9 mouse cellular contexts compared by ENCODE assay signal in the genomic region with DNA sequence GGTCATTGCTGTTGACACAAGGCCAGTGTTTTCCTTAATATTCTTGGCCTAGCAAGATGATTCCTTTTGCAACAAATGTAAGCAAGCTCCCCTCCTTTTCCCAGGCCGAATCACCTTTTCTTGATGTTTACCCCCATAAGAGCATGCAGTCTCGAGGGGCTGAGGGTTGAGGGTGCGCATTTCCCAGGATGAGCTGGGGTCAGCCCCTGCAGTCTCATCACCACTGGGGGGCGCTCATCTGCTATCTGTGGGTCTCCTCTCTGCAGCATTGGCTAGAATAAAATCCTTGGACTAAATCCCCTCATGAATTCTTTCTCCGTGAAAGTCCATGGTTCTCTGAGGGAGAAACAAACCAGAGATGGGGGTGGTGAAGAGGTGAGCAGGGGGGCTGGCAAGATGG.
DNase-seq lines count a peak whose midpoint lies in the region; ATAC-seq and TF ChIP-seq lines count a peak whose summit lies in the region.
"Had no signal": no experiment of that assay in that cellular context is flagged by ENCODE, and none has a peak within 500 bp of the region (broad histone marks: within the 10 kb centered on the region; RNA-seq: fewer than 3 reads in every experiment).

No protein-coding gene starts in this region.

- no peak for TF ChIP-seq POLR2A in thymus, adult 2 months (IDR thresholded peaks at IDR 0.05; ENCODE audit: control insufficient read depth, extremely low read depth, insufficient read depth, low read length, poor library complexity)
- no peak for TF ChIP-seq POLR2A in cortical plate, adult 2 months (IDR thresholded peaks at IDR 0.05; ENCODE audit: extremely low read depth, insufficient read depth, low read length)

- peak; percentile 48 for TF ChIP-seq CTCF in intestine, postnatal 0 days (IDR thresholded peaks at IDR 0.05; ENCODE audit: low read depth)
- no peak for TF ChIP-seq CTCF in thymus, adult 2 months (IDR thresholded peaks at IDR 0.05; ENCODE audit: borderline replicate concordance, control insufficient read depth, extremely low read depth, insufficient read depth, low read length, poor library complexity)
- TF ChIP-seq CTCF in cortical plate, adult 2 months (IDR thresholded peaks at IDR 0.05; ENCODE audit: extremely low read depth, insufficient read depth, low read length) = peak; percentile 32; the same call in 1 of the 2 replicates

- no peak overlapping the region for H3K4me3 ChIP-seq in intestine, postnatal 0 days (ENCODE audit: low read depth, low read length)
- H3K4me3 ChIP-seq in intestine, embryonic 16.5 days (ENCODE audit: low read length) = no peak overlapping the region
- no peak overlapping the region for H3K4me3 ChIP-seq in thymus, adult 2 months (ENCODE audit: control insufficient read depth, insufficient read depth, low read length)
- no peak overlapping the region for H3K4me3 ChIP-seq in cortical plate, adult 2 months (ENCODE audit: insufficient read depth, low read length)
- H3K4me3 ChIP-seq in heart, embryonic 12.5 days = no peak overlapping the region
- H3K4me3 ChIP-seq: hindbrain, embryonic 15.5 days had no signal

- peak; percentile 41 for DNase-seq in thymus, adult 2 months
- DNase-seq in thymus, adult 18-20 months = no peak
- peak; percentile 75 for DNase-seq in thymus, postnatal 4 days
- DNase-seq in gastrocnemius, postnatal 25 days = no peak

- H3K9me3 ChIP-seq in intestine, postnatal 0 days (ENCODE audit: control insufficient read depth) = no peaks in the 10 kb centered on the region
- H3K9me3 ChIP-seq in intestine, embryonic 16.5 days (ENCODE audit: control insufficient read depth, low read length) = no peaks in the 10 kb centered on the region
- H3K9me3 ChIP-seq in heart, embryonic 12.5 days (replicated peaks) = no peaks in the 10 kb centered on the region
- H3K9me3 ChIP-seq: hindbrain, embryonic 15.5 days had no signal

- H3K4me1 ChIP-seq in intestine, postnatal 0 days (replicated peaks; ENCODE audit: control insufficient read depth, insufficient read depth, low read length) = no peaks in the 10 kb centered on the region
- H3K4me1 ChIP-seq in intestine, embryonic 16.5 days (ENCODE audit: control insufficient read depth, insufficient read depth, low read length) = no peaks in the 10 kb centered on the region
- no peaks in the 10 kb centered on the region for H3K4me1 ChIP-seq in thymus, adult 2 months (replicated peaks; ENCODE audit: control insufficient read depth, insufficient read depth, low read length)
- no peaks in the 10 kb centered on the region for H3K4me1 ChIP-seq in cortical plate, adult 2 months (ENCODE audit: control insufficient read depth, insufficient read depth, low read length)
- no peaks in the 10 kb centered on the region for H3K4me1 ChIP-seq in heart, embryonic 12.5 days (replicated peaks)

- H3K36me3 ChIP-seq in intestine, postnatal 0 days (ENCODE audit: control insufficient read depth, insufficient read depth) = no peaks in the 10 kb centered on the region
- no peaks in the 10 kb centered on the region for H3K36me3 ChIP-seq in intestine, embryonic 16.5 days (ENCODE audit: control insufficient read depth, insufficient read depth, low read length)
- no peaks in the 10 kb centered on the region for H3K36me3 ChIP-seq in thymus, adult 2 months (ENCODE audit: control insufficient read depth, insufficient read depth, low read length)
- no peaks in the 10 kb centered on the region for H3K36me3 ChIP-seq in heart, embryonic 12.5 days
- H3K36me3 ChIP-seq: hindbrain, embryonic 15.5 days had no signal

- H3K4me2 ChIP-seq in intestine, postnatal 0 days (replicated peaks; ENCODE audit: low read depth) = no peak overlapping the region
- no peak overlapping the region for H3K4me2 ChIP-seq in intestine, embryonic 16.5 days (ENCODE audit: low read depth, low read length)
- no peak overlapping the region for H3K4me2 ChIP-seq in heart, embryonic 12.5 days
- H3K4me2 ChIP-seq: hindbrain, embryonic 15.5 days had no signal

- 70% methylated on average over 5 of the region's 5 CpGs for WGBS in intestine, postnatal 0 days
- 72% methylated on average over 5 of the region's 5 CpGs for WGBS in intestine, embryonic 16.5 days
- 83% methylated on average over 5 of the region's 5 CpGs for WGBS in thymus, adult 2 months
- 63% methylated on average over 5 of the region's 5 CpGs for WGBS in heart, embryonic 12.5 days

- no peak overlapping the region for H3K27ac ChIP-seq in intestine, postnatal 0 days (ENCODE audit: low read depth, low read length)
- H3K27ac ChIP-seq in intestine, embryonic 16.5 days (ENCODE audit: low read length) = no peak overlapping the region
- no peak overlapping the region for H3K27ac ChIP-seq in thymus, adult 2 months (ENCODE audit: control insufficient read depth, insufficient read depth, low read length)
- H3K27ac ChIP-seq in cortical plate, adult 2 months (ENCODE audit: insufficient read depth, low read length) = no peak overlapping the region
- no peak overlapping the region for H3K27ac ChIP-seq in heart, embryonic 12.5 days (ENCODE audit: poor library complexity, severe bottlenecking)
- H3K27ac ChIP-seq: hindbrain, embryonic 15.5 days had no signal

- no peak overlapping the region for H3K9ac ChIP-seq in intestine, postnatal 0 days (ENCODE audit: low read depth, low read length)
- no peak overlapping the region for H3K9ac ChIP-seq in intestine, embryonic 16.5 days (ENCODE audit: low read depth, low read length)
- H3K9ac ChIP-seq in heart, embryonic 12.5 days = no peak overlapping the region
- H3K9ac ChIP-seq: hindbrain, embryonic 15.5 days had no signal

- no peaks in the 10 kb centered on the region for H3K27me3 ChIP-seq in intestine, postnatal 0 days (replicated peaks; ENCODE audit: control insufficient read depth, insufficient read depth, low read length)
- H3K27me3 ChIP-seq in intestine, embryonic 16.5 days (replicated peaks; ENCODE audit: control insufficient read depth, insufficient read depth, low read length) = no peaks in the 10 kb centered on the region
- H3K27me3 ChIP-seq in thymus, adult 2 months (ENCODE audit: control insufficient read depth, insufficient read depth, low read length) = no peaks in the 10 kb centered on the region
- no peaks in the 10 kb centered on the region for H3K27me3 ChIP-seq in heart, embryonic 12.5 days (replicated peaks)
- H3K27me3 ChIP-seq: hindbrain, embryonic 15.5 days had no signal

- ATAC-seq in intestine, postnatal 0 days = no peak
- ATAC-seq in intestine, embryonic 16.5 days = no peak
- ATAC-seq in heart, embryonic 12.5 days (ENCODE audit: insufficient number of reproducible peaks, low FRiP score) = no peak

Comparison
In these comparisons a context has a peak if more than half of its experiments do, and no peak if none do; other contexts are left out.
1. DNase-seq: peak in thymus, adult 2 months (single experiment) and thymus, postnatal 4 days (single experiment); none in thymus, adult 18-20 months (0 of 2) and gastrocnemius, postnatal 25 days (single experiment).